Mouse (Mus musculus): ENCODE measurements at regions not wholly inside any gene's neighbourhood (a gene's known extent, or its start where the extent isn't known, plus 50 kb on each side); places are given as distances from the start of the nearest gene placed in this dataset.

GRCm38 (mm10) chr7:71648314-71648713, 297.0 kb upstream of the Gm10295 start:
- Histone ChIP-seq H3K36me3 (no peaks in the 10 kb centered on the region), H3K4me3 (replicated peaks) (no peak overlapping the region), H3K4me2 (no peak overlapping the region), H3K9me3 (replicated peaks) (no peaks in the 10 kb centered on the region), H3K27me3 (no peaks in the 10 kb centered on the region), H3K27ac (no peak overlapping the region), H3K4me1 (peaks cover 3% of the 10 kb centered on the region; the same call in 1 of the 2 replicates), H3K9ac (no peak overlapping the region)
- WGBS = 55% methylated on average over 6 of the region's 6 CpGs
- ATAC-seq (replicated peaks; ENCODE audit: low FRiP score) = no peak

- 84% methylated on average over 3 of the region's 3 CpGs for WGBS
- H3K27ac ChIP-seq = no peak overlapping the region
These were observed 295.7 kb upstream of the Gm10295 start for GRCm38 (mm10) chr7:71646944-71647343.

GRCm38 (mm10) chr7:71623048-71623447, 271.8 kb upstream of the Gm10295 start:
- H3K36me3 ChIP-seq = no peaks in the 10 kb centered on the region
- whole genome bisulfite sequencing = 26% methylated on average over 13 of the region's 13 CpGs
- no peak for ATAC-seq (replicated peaks; ENCODE audit: low FRiP score)
- H3K4me1 ChIP-seq = no peaks in the 10 kb centered on the region
- no peaks in the 10 kb centered on the region for H3K27me3 ChIP-seq
- no peak overlapping the region for H3K9ac ChIP-seq
- H3K27ac ChIP-seq = no peak overlapping the region
- H3K4me3 ChIP-seq (replicated peaks) = no peak overlapping the region
- peak overlapping the region; percentile 41 for H3K4me2 ChIP-seq
- H3K9me3 ChIP-seq (replicated peaks) = no peaks in the 10 kb centered on the region

More at GRCm38 (mm10) chr7:71646944-71647343, 295.7 kb upstream of the Gm10295 start:
- Histone ChIP-seq H3K9me3 (replicated peaks) (no peaks in the 10 kb centered on the region), H3K4me1 (peaks cover 3% of the 10 kb centered on the region; the same call in 1 of the 2 replicates), H3K36me3 (no peaks in the 10 kb centered on the region), H3K27me3 (no peaks in the 10 kb centered on the region), H3K9ac (no peak overlapping the region), H3K4me2 (no peak overlapping the region), H3K4me3 (replicated peaks) (no peak overlapping the region)
- ATAC-seq (replicated peaks; ENCODE audit: low FRiP score) = no peak

GRCm38 (mm10) chr7:71603159-71603558, 251.9 kb upstream of the Gm10295 start:
- no peak overlapping the region for H3K9ac ChIP-seq
- H3K27ac ChIP-seq = peak overlapping the region; percentile 45; the same call in 1 of the 2 replicates
- H3K4me2 ChIP-seq = no peak overlapping the region
- 40% methylated on average over 2 of the region's 2 CpGs for WGBS
- H3K4me1 ChIP-seq = peaks cover 4% of the 10 kb centered on the region
- no peaks in the 10 kb centered on the region for H3K27me3 ChIP-seq
- no peak; the same call in 1 of the 2 replicates for ATAC-seq (replicated peaks; ENCODE audit: low FRiP score)
- H3K9me3 ChIP-seq (replicated peaks) = no peaks in the 10 kb centered on the region
- H3K4me3 ChIP-seq (replicated peaks) = no peak overlapping the region
- no peaks in the 10 kb centered on the region for H3K36me3 ChIP-seq

GRCm38 (mm10) chr7:71596780-71597179, 245.5 kb upstream of the Gm10295 start:
- Histone ChIP-seq H3K9me3 (replicated peaks) (no peaks in the 10 kb centered on the region), H3K4me1 (0 out of 2 replicates have a peak, but pooled peaks cover 6% of the 10 kb centered on the region)
- WGBS = 94% methylated on average over 3 of the region's 3 CpGs

GRCm38 (mm10) chr7:71587626-71588025, 236.3 kb upstream of the Gm10295 start:
- H3K27ac ChIP-seq = peak overlapping the region; percentile 34
- H3K9ac ChIP-seq = no peak overlapping the region
- no peaks in the 10 kb centered on the region for H3K9me3 ChIP-seq (replicated peaks)
- H3K36me3 ChIP-seq = no peaks in the 10 kb centered on the region
- ATAC-seq (replicated peaks; ENCODE audit: low FRiP score) = no peak
- 54% methylated on average over 5 of the region's 5 CpGs for WGBS
- no peaks in the 10 kb centered on the region for H3K4me1 ChIP-seq
- H3K4me2 ChIP-seq = no peak overlapping the region
- no peak overlapping the region for H3K4me3 ChIP-seq (replicated peaks)
- H3K27me3 ChIP-seq = no peaks in the 10 kb centered on the region

More at GRCm38 (mm10) chr7:71596780-71597179, 245.5 kb upstream of the Gm10295 start:
- H3K4me3 ChIP-seq (replicated peaks) = no peak overlapping the region
- no peaks in the 10 kb centered on the region for H3K27me3 ChIP-seq
- H3K4me2 ChIP-seq = no peak overlapping the region
- ATAC-seq (replicated peaks; ENCODE audit: low FRiP score) = no peak
- H3K36me3 ChIP-seq = no peaks in the 10 kb centered on the region
- H3K9ac ChIP-seq = no peak overlapping the region
- no peak overlapping the region for H3K27ac ChIP-seq

- Histone ChIP-seq H3K9ac (no peak overlapping the region), H3K4me1 (0 out of 2 replicates have a peak, but pooled peaks cover 5% of the 10 kb centered on the region), H3K9me3 (replicated peaks) (no peaks in the 10 kb centered on the region), H3K4me3 (replicated peaks) (no peak overlapping the region), H3K27me3 (no peaks in the 10 kb centered on the region), H3K4me2 (no peak overlapping the region), H3K36me3 (no peaks in the 10 kb centered on the region), H3K27ac (0 out of 2 replicates have a peak overlapping the region, but pooled peaks have one; percentile 22)
- WGBS = 27% methylated on average over 1 of the region's 1 CpGs
- ATAC-seq (replicated peaks; ENCODE audit: low FRiP score) = no peak
These were observed 232.3 kb upstream of the Gm10295 start for GRCm38 (mm10) chr7:71583443-71584055.

- Histone ChIP-seq H3K4me1 (0 out of 2 replicates have a peak, but pooled peaks cover 5% of the 10 kb centered on the region), H3K9ac (no peak overlapping the region), H3K4me3 (replicated peaks) (no peak overlapping the region), H3K4me2 (no peak overlapping the region), H3K36me3 (no peaks in the 10 kb centered on the region), H3K27ac (no peak overlapping the region), H3K27me3 (no peaks in the 10 kb centered on the region), H3K9me3 (replicated peaks) (no peaks in the 10 kb centered on the region)
- ATAC-seq (replicated peaks; ENCODE audit: low FRiP score) = peak; percentile 70; the same call in 1 of the 2 replicates
- 20% methylated on average over 3 of the region's 3 CpGs for WGBS
These were observed 230.5 kb upstream of the Gm10295 start for GRCm38 (mm10) chr7:71581746-71582145.

- no peaks in the 10 kb centered on the region for H3K36me3 ChIP-seq
- 40% methylated on average over 2 of the region's 2 CpGs for WGBS
- no peak for ATAC-seq (replicated peaks; ENCODE audit: low FRiP score)
- no peak overlapping the region; the same call in 1 of the 2 replicates for H3K27ac ChIP-seq
- no peak overlapping the region for H3K9ac ChIP-seq
- H3K27me3 ChIP-seq = no peaks in the 10 kb centered on the region
- 0 out of 2 replicates have a peak, but pooled peaks cover 9% of the 10 kb centered on the region for H3K4me1 ChIP-seq
- no peaks in the 10 kb centered on the region for H3K9me3 ChIP-seq (replicated peaks)
- no peak overlapping the region for H3K4me2 ChIP-seq
- H3K4me3 ChIP-seq (replicated peaks) = no peak overlapping the region
These were observed 209.1 kb upstream of the Gm10295 start for GRCm38 (mm10) chr7:71560296-71560936.

- no peak overlapping the region for H3K4me2 ChIP-seq
- H3K9ac ChIP-seq = no peak overlapping the region
- H3K27ac ChIP-seq = no peak overlapping the region
- no peaks in the 10 kb centered on the region for H3K27me3 ChIP-seq
- no peaks in the 10 kb centered on the region for H3K9me3 ChIP-seq (replicated peaks)
- H3K4me1 ChIP-seq = 0 out of 2 replicates have a peak, but pooled peaks cover 9% of the 10 kb centered on the region
- no peak overlapping the region for H3K4me3 ChIP-seq (replicated peaks)
- H3K36me3 ChIP-seq = no peaks in the 10 kb centered on the region
- WGBS = 94% methylated on average over 5 of the region's 5 CpGs
- ATAC-seq (replicated peaks; ENCODE audit: low FRiP score) = no peak
These were observed 205.2 kb upstream of the Gm10295 start for GRCm38 (mm10) chr7:71556473-71556872.

GRCm38 (mm10) chr7:71555476-71555875, 204.2 kb upstream of the Gm10295 start:
- 0 out of 2 replicates have a peak, but pooled peaks cover 3% of the 10 kb centered on the region for H3K4me1 ChIP-seq
- no peak overlapping the region for H3K4me2 ChIP-seq
- no peak overlapping the region for H3K9ac ChIP-seq
- no peak overlapping the region for H3K4me3 ChIP-seq (replicated peaks)
- no peaks in the 10 kb centered on the region for H3K27me3 ChIP-seq
- 83% methylated on average over 3 of the region's 3 CpGs for WGBS
- H3K27ac ChIP-seq = no peak overlapping the region
- no peaks in the 10 kb centered on the region for H3K9me3 ChIP-seq (replicated peaks)
- no peak for ATAC-seq (replicated peaks; ENCODE audit: low FRiP score)
- H3K36me3 ChIP-seq = no peaks in the 10 kb centered on the region

GRCm38 (mm10) chr7:71546606-71547213, 195.4 kb upstream of the Gm10295 start:
- Histone ChIP-seq H3K27ac (no peak overlapping the region), H3K4me2 (no peak overlapping the region), H3K9ac (no peak overlapping the region), H3K4me1 (no peaks in the 10 kb centered on the region), H3K9me3 (replicated peaks) (no peaks in the 10 kb centered on the region; the same call in 1 of the 2 replicates), H3K4me3 (replicated peaks) (no peak overlapping the region), H3K36me3 (no peaks in the 10 kb centered on the region), H3K27me3 (no peaks in the 10 kb centered on the region)
- ATAC-seq (replicated peaks; ENCODE audit: low FRiP score) = no peak
- 63% methylated on average over 6 of the region's 6 CpGs for WGBS
